Mouse (Mus musculus): ENCODE results near the gene Map2k4. TPM values are rescaled to one million over a fixed set of nuclear protein-coding genes. Genes with fewer than 3 reads are reported as not detected.

The Map2k4 gene
- polyA plus RNA-seq (2012; rRNA removed) = 10.1 and 10.3 TPM in 2 replicates

DNA sequence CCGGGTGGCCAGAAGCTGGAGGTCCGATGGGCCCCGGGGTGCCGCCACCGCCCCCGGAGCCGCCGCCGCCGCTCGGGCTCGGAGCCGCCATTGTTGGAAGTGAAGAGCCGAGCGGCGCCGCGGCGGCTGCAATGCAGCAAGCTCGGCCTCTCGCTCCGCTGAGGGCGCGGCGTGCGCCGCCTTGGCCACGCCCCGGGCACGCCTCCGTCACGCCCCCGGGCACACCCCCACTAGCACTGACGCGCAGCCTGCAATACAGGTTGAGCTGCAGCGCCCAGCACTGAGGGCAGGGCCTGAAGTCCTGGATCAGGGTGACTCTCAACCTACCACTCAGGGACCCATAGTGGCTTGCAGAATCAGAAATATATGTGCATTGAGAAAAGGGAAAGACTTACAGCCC lies at the start of gene Map2k4:
Gene Map2k4, minus strand, starts transcription at position 144 of the 400 bp plus-strand sequence.

DNA sequence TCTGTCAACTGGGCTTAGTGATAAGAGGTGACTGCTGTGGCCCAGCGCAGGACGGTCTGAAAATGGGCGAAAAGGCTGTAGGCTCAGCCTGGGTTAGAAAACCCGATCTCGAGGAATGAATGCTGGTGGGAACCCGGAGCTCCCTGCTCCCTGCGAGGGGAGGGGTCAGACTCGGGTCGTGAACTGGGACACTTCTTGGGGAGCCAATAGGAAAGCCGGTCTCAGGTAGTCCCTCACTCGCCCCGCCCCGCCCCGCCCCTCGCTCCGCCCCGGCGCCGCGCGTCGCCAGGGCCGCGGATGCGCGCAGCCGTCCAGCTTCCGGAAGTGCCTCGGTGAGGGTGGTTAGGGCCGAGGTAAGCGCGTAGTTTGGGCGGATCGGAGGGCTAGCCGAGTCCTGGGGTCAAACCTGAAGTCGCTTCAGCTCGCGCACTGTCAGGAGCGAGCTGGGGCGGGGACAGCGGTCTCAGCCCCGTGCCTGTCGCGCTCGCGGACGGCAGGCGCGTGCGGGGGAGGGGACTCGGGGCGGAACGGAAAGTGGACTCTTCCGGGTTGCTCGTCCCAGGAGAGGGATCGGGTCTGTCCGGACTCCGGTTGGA lies 18.9 kb upstream of the Map2k4 start, which contains the start of gene Zkscan6:
Gene Zkscan6, plus strand, starts transcription at position 267 of the 596 bp plus-strand sequence.

Other genes starting within 250 kb of the Map2k4 start
- gene Zkscan6, start 18.9 kb upstream of the Map2k4 start, polyA plus RNA-seq (2012; rRNA removed) = 3.9 and 4.4 TPM in 2 replicates

All from colon, adult 2 months (tissue).